Mouse (Mus musculus) neural tube, embryonic 13.5 days (tissue): ENCODE data around the gene Chrne. TPM values are rescaled to one million over a fixed set of nuclear protein-coding genes. Genes with fewer than 3 reads are reported as not detected.

Source experiments
- ATAC-seq: fragments of 200-750 bp; cut with Nextera tagmentation; 2 replicates; pipeline ENCODE4 v1.8.0; 2017; ENCODE audit warnings: low read depth, mild to moderate bottlenecking, moderate TSS enrichment, moderate library complexity
- H3K27ac ChIP-seq: fragments of 300-500 bp; sonication (generic); replicated peaks from 2 replicates; pipeline ENCODE4 v1.5.1; 2015; ENCODE audit warnings: moderate library complexity, mild to moderate bottlenecking, inconsistent platforms
- H3K27me3 ChIP-seq: fragments of 300-500 bp; sonication (generic); 2 replicates; pipeline ENCODE4 v1.6.1; 2015; ENCODE audit warnings: mild to moderate bottlenecking, inconsistent platforms
- H3K36me3 ChIP-seq: fragments of 300-500 bp; sonication (generic); 2 replicates; pipeline ENCODE4 v1.6.1; 2015; ENCODE audit warnings: mild to moderate bottlenecking, inconsistent platforms
- H3K4me1 ChIP-seq: fragments of 300-500 bp; sonication (generic); replicated peaks from 2 replicates; pipeline ENCODE4 v1.6.1; 2015; ENCODE audit warnings: inconsistent platforms
- H3K4me2 ChIP-seq: fragments of 300-500 bp; sonication (generic); 2 replicates; pipeline ENCODE4 v1.6.1; 2015; ENCODE audit warnings: inconsistent platforms, mild to moderate bottlenecking, moderate library complexity
- H3K4me3 ChIP-seq: fragments of 300-500 bp; sonication (generic); 2 replicates; pipeline ENCODE4 v1.5.1; 2015; ENCODE audit warnings: mild to moderate bottlenecking, inconsistent platforms
- H3K9ac ChIP-seq: fragments of 300-500 bp; sonication (generic); 2 replicates; pipeline ENCODE4 v1.6.1; 2015; ENCODE audit warnings: moderate library complexity, mild to moderate bottlenecking, inconsistent platforms
- H3K9me3 ChIP-seq: fragments of 300-500 bp; sonication (generic); 2 replicates; pipeline ENCODE4 v1.6.1; 2016; ENCODE audit warnings: inconsistent platforms
- WGBS: fragments of 180-500 bp; shearing (Covaris S2); methylation state at CpG from one replicate; pipeline ENCODE4 v1.1.7; 2015; 5-methylcytosine and 5-hydroxymethylcytosine counted together
- polyA plus RNA-seq: library from polyadenylated mRNA; unstranded; fragments of >200 nt; fragmentation: Nextera tagmentation; extraction: Ambion mirVana; gene quantifications from 2 replicates; pipeline ENCODE4 v1.2.1, GENCODE M21; 2015

The Chrne gene
- polyA plus RNA-seq, 1 experiment from 2014 or later: 0.38 TPM

GRCm38 (mm10) chr11:70639976-70640375 is 21.0 kb upstream of the Chrne start:
- H3K4me2 ChIP-seq: no peak overlapping the region
- peaks cover under 1% of the 10 kb centered on the region; the same call in 1 of the 2 replicates for H3K4me1 ChIP-seq
- H3K27ac ChIP-seq: no peak overlapping the region
- H3K4me3 ChIP-seq: no peak overlapping the region
- no peaks in the 10 kb centered on the region for H3K9me3 ChIP-seq
- peaks cover 26% of the 10 kb centered on the region for H3K36me3 ChIP-seq
- no peaks in the 10 kb centered on the region for H3K27me3 ChIP-seq
- 89% methylated on average over 8 of the region's 8 CpGs for WGBS
- no peak overlapping the region for H3K9ac ChIP-seq
- no peak for ATAC-seq

- Histone ChIP-seq H3K27ac (no peak within 1 kb of the TSS), H3K4me2 (no peak within 1 kb of the TSS), H3K9ac (no peak within 1 kb of the TSS), H3K4me1 (no peaks in the 10 kb centered on the region), H3K36me3 (peaks cover 14% of the 10 kb centered on the region), H3K27me3 (no peaks in the 10 kb centered on the region), H3K9me3 (no peaks in the 10 kb centered on the region), H3K4me3 (no peak within 1 kb of the TSS)
- 59% methylated on average over 5 of the region's 5 CpGs for WGBS
- no peak for ATAC-seq
These were observed 19.8 kb upstream of the Chrne start, which contains the start of gene Gp1ba for GRCm38 (mm10) chr11:70638714-70639278. Gene Gp1ba (plus strand): TSS chr11:70639122.

GRCm38 (mm10) chr11:70638293-70638692 is 19.3 kb upstream of the Chrne start:
- Histone ChIP-seq H3K4me1 (no peaks in the 10 kb centered on the region), H3K4me3 (no peak overlapping the region), H3K36me3 (peaks cover 9% of the 10 kb centered on the region; the same call in 1 of the 2 replicates), H3K9ac (no peak overlapping the region), H3K27ac (no peak overlapping the region), H3K4me2 (no peak overlapping the region), H3K9me3 (no peaks in the 10 kb centered on the region), H3K27me3 (no peaks in the 10 kb centered on the region)
- WGBS: 91% methylated on average over 1 of the region's 1 CpGs
- no peak for ATAC-seq

GRCm38 (mm10) chr11:70637764-70638163 is 18.7 kb upstream of the Chrne start:
- Histone ChIP-seq H3K4me2 (no peak overlapping the region), H3K9ac (no peak overlapping the region), H3K36me3 (peaks cover 4% of the 10 kb centered on the region; the same call in 1 of the 2 replicates), H3K9me3 (no peaks in the 10 kb centered on the region), H3K27me3 (no peaks in the 10 kb centered on the region), H3K27ac (no peak overlapping the region), H3K4me1 (no peaks in the 10 kb centered on the region), H3K4me3 (no peak overlapping the region)
- ATAC-seq: no peak
- 95% methylated on average over 1 of the region's 1 CpGs for WGBS

GRCm38 (mm10) chr11:70635601-70636000 is 16.6 kb upstream of the Chrne start:
- 81% methylated on average over 4 of the region's 4 CpGs for WGBS
- Histone ChIP-seq H3K4me3 (no peak overlapping the region), H3K27ac (no peak overlapping the region), H3K4me1 (no peaks in the 10 kb centered on the region), H3K9me3 (no peaks in the 10 kb centered on the region), H3K27me3 (no peaks in the 10 kb centered on the region), H3K36me3 (no peaks in the 10 kb centered on the region), H3K4me2 (no peak overlapping the region), H3K9ac (no peak overlapping the region)
- no peak for ATAC-seq

DNA sequence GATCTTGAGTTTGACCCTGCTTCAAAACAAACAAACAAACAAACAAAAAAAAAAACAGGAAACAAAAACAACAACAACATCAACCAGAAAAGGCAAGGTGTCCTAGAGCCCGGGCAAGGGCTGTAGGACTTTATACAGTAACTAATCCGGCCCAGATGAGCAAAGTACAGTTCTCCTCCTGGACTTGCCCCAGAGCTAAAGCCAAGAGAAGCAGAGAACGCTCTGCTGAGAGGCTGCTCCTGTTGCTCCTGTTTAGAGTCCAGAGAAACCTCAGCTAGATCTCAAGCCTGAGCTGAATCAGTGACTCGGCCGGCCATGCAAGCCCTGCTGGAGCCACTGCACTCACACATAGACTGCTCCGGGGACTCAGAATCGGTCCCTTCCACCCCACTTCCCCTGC is 11.1 kb upstream of the Chrne start:
- Histone ChIP-seq H3K36me3 (no peaks in the 10 kb centered on the region), H3K4me1 (no peaks in the 10 kb centered on the region), H3K27ac (no peak overlapping the region), H3K4me3 (no peak overlapping the region), H3K9me3 (no peaks in the 10 kb centered on the region), H3K27me3 (no peaks in the 10 kb centered on the region), H3K4me2 (no peak overlapping the region), H3K9ac (no peak overlapping the region)
- no peak for ATAC-seq
- 71% methylated on average over 7 of the region's 7 CpGs for WGBS

- no peak for ATAC-seq
- Histone ChIP-seq H3K27ac (no peak overlapping the region), H3K36me3 (no peaks in the 10 kb centered on the region), H3K4me2 (no peak overlapping the region), H3K27me3 (no peaks in the 10 kb centered on the region), H3K4me1 (no peaks in the 10 kb centered on the region), H3K4me3 (no peak overlapping the region), H3K9ac (no peak overlapping the region), H3K9me3 (no peaks in the 10 kb centered on the region)
- 59% methylated on average over 5 of the region's 5 CpGs for WGBS
These were observed 10.5 kb upstream of the Chrne start for GRCm38 (mm10) chr11:70629557-70629956.

DNA sequence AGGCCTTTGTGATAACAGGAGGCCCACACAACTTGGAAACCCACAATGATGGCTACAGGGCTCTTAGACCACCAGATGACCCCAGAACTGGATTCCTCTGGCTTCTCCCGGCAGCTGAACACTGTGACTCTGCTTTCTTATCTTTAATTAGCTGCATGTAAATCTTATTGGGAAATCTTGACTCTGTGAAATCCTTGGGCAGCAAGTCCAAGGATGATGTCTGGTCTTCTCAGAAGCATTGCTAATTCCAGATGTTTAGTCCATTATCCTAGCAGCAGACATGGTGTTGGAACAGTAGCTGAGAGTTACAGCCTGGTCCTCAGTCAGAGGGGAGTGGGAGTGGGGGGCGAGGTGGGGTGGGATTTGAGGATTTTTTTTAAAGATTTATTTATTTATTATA is 9.4 kb upstream of the Chrne start:
- Histone ChIP-seq H3K4me2 (no peak overlapping the region), H3K27ac (no peak overlapping the region), H3K27me3 (no peaks in the 10 kb centered on the region), H3K9me3 (no peaks in the 10 kb centered on the region), H3K36me3 (no peaks in the 10 kb centered on the region), H3K4me1 (no peaks in the 10 kb centered on the region), H3K9ac (no peak overlapping the region), H3K4me3 (no peak overlapping the region)
- 82% methylated on average over 2 of the region's 2 CpGs for WGBS
- no peak for ATAC-seq

DNA sequence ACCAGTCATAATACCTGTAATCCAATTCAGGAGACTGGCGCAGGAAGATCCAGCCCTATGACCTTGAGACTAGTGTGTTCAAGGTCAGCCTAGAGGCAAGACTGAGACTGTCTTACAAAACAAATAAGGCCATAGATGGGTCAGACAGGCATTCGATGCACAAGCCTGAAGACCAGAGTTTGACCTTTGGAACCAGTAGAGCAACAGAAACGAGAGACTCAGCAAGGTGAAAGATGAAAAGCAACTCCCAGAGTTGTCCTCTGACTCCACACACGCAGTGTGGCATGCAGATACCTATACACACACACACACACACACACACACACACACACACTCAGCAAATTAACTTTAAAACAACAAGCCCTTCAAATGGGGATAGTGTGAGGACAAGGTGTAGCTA is 7.9 kb upstream of the Chrne start:
- Histone ChIP-seq H3K4me3 (no peak overlapping the region), H3K4me1 (no peaks in the 10 kb centered on the region), H3K9me3 (no peaks in the 10 kb centered on the region), H3K27ac (no peak overlapping the region), H3K4me2 (no peak overlapping the region), H3K9ac (no peak overlapping the region), H3K36me3 (no peaks in the 10 kb centered on the region), H3K27me3 (no peaks in the 10 kb centered on the region)
- 73% methylated on average over 4 of the region's 4 CpGs for WGBS
- no peak for ATAC-seq

DNA sequence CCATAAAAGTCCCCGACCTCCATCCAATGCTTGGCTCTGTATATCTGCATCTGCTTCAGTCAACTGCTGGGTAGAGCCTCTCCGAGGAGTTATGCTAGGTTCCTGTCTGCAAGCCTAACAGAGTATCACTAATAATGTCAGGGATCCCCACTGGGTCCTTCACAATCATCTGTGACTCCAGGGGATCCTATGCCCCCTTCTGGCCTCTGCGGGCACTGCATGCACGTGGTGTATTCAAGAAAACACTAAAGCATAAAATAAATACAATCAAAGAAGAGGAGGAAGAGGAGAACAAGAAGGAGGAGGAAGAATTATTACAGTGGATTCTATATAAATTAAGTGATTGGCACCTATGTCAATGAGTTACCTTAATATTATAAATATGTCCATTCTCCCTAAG is 6.5 kb upstream of the Chrne start:
- Histone ChIP-seq H3K4me1 (no peaks in the 10 kb centered on the region), H3K4me2 (no peak overlapping the region), H3K9me3 (no peaks in the 10 kb centered on the region), H3K36me3 (no peaks in the 10 kb centered on the region), H3K27ac (no peak overlapping the region), H3K27me3 (no peaks in the 10 kb centered on the region), H3K9ac (no peak overlapping the region), H3K4me3 (no peak overlapping the region)
- ATAC-seq: no peak
- WGBS: 47% methylated on average over 4 of the region's 4 CpGs

DNA sequence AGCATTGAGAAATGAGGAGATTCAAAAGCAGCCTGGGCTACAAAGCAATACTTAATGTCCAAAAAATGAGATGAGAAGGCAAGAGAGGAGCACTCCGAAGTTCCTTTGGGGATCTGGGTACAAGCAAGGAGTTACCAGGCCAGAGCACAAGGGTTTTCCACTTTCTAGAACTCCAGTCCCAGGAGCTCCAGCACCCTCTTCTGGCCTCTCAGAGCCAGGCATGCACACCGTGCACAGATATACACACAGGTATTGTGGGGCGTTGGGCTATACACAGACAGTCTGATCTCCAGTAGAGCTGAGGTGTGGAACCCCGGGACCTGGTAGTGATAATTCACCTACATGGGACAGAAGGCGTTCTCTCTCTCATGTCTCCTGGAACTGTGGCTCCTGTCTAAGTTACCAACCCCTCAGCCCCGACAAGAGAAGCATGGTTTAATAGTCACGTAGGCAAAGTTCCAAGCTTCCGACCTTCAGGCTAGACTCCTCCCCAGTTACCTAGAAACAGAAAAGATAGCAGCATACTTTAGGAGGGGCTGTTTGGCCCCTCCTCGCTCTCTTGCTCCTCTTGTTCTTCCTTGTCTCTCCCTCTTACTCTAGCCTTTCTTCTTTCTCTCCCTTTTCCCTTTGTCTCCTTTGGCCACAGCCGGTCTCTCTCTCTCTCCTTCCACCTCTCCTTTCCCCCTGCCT is 4.2 kb upstream of the Chrne start:
- no peaks in the 10 kb centered on the region for H3K9me3 ChIP-seq
- no peak overlapping the region for H3K9ac ChIP-seq
- no peaks in the 10 kb centered on the region for H3K27me3 ChIP-seq
- no peak overlapping the region for H3K4me3 ChIP-seq
- 82% methylated on average over 10 of the region's 10 CpGs for WGBS
- H3K4me2 ChIP-seq: no peak overlapping the region
- no peak overlapping the region for H3K27ac ChIP-seq
- H3K36me3 ChIP-seq: no peaks in the 10 kb centered on the region
- no peaks in the 10 kb centered on the region for H3K4me1 ChIP-seq
- ATAC-seq: no peak

DNA sequence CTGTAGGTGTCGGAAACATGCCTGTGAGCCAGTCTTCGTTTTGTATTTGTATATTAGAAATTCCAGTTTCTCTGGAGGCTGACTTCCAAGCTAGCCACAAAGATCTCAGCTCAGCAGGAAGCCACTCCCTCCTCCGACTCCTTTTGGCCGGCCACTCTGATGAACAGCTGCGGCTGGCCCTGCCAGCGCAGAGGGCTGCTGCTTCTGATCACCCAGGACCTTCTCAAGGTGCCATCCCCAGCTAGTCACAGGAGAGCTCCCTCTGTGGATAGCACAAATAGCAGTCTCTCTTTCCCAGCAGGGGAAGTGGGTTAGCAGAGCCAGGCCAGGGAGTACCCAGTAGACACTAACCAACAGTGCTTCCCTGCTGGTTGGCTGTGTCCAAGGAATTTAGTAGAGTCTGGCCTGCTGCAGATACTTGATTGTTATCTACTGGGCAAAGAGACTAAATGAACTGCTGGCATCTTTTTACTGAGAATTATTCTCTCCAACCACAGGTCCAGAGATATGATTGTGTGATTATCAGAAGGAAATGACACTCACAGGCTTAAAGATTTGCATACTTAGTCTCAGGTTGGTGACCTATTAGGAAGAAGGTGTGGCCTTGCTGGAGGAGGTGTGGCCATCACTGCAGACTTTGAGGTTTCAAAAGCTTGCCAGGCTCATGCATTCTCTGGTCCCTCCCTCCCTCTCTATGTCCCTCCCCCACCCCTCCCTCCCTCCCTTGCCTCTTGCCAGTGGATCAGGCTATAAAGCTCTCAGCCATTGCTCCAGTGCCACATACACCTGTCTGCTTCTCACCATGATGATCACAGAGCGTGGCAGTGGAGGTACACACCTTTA is 3.2 kb upstream of the Chrne start:
- Histone ChIP-seq H3K4me2 (no peak overlapping the region), H3K9ac (no peak overlapping the region), H3K4me3 (no peak overlapping the region), H3K27ac (no peak overlapping the region), H3K36me3 (no peaks in the 10 kb centered on the region), H3K9me3 (no peaks in the 10 kb centered on the region), H3K27me3 (no peaks in the 10 kb centered on the region), H3K4me1 (no peaks in the 10 kb centered on the region)
- 45% methylated on average over 7 of the region's 7 CpGs for WGBS
- no peak for ATAC-seq
